Mouse (Mus musculus) kidney, embryonic 14.5 days (tissue): ENCODE data around the gene Lactbl1. TPM values are rescaled to one million over a fixed set of nuclear protein-coding genes. Genes with fewer than 3 reads are reported as not detected.
A peak's percentile ranks its signal among the peaks of the same experiment; 100 is the strongest.

Source experiments
- ATAC-seq: fragments of 200-750 bp; cut with Nextera tagmentation; 2 replicates; pipeline ENCODE4 v1.8.0; 2017; ENCODE audit warnings: moderate number of reproducible peaks, mild to moderate bottlenecking, moderate TSS enrichment, moderate library complexity; ENCODE audit not compliant: low FRiP score, low TSS enrichment
- H3K27ac ChIP-seq: fragments of 300-500 bp; sonication (generic); 2 replicates; pipeline ENCODE4 v1.5.1; 2014; ENCODE audit warnings: low read depth, mild to moderate bottlenecking, low read length, moderate library complexity, mixed read lengths
- H3K27me3 ChIP-seq: fragments of 300-500 bp; sonication (generic); 2 replicates; pipeline ENCODE4 v1.6.1; 2014; ENCODE audit warnings: mild to moderate bottlenecking, low read length; ENCODE audit not compliant: control insufficient read depth, insufficient read depth
- H3K36me3 ChIP-seq: fragments of 300-500 bp; sonication (generic); 2 replicates; pipeline ENCODE4 v1.6.1; 2014; ENCODE audit warnings: low read length, mixed read lengths; ENCODE audit not compliant: control insufficient read depth, insufficient read depth
- H3K4me1 ChIP-seq: fragments of 300-500 bp; sonication (generic); 2 replicates; pipeline ENCODE4 v1.6.1; 2014; ENCODE audit warnings: low read length, mixed read lengths; ENCODE audit not compliant: control insufficient read depth, insufficient read depth
- H3K4me2 ChIP-seq: fragments of 300-500 bp; sonication (generic); replicated peaks from 2 replicates; pipeline ENCODE4 v1.6.1; 2014; ENCODE audit warnings: low read depth, mild to moderate bottlenecking, low read length
- H3K4me3 ChIP-seq: fragments of 300-500 bp; sonication (generic); 2 replicates; pipeline ENCODE4 v1.5.1; 2014; ENCODE audit warnings: mild to moderate bottlenecking, low read length
- H3K9ac ChIP-seq: fragments of 300-500 bp; sonication (generic); 2 replicates; pipeline ENCODE4 v1.6.1; 2014; ENCODE audit warnings: low read depth, mild to moderate bottlenecking, low read length, moderate library complexity
- H3K9me3 ChIP-seq: fragments of 300-500 bp; sonication (generic); 2 replicates; pipeline ENCODE4 v1.6.1; 2016; ENCODE audit warnings: low read length; ENCODE audit not compliant: control insufficient read depth
- WGBS: fragments of 180-500 bp; shearing (Covaris S2); extraction: QIAGEN DNeasy Blood & Tissue Kit; methylation state at CpG from one replicate; pipeline ENCODE4 v1.1.7; 2014; 5-methylcytosine and 5-hydroxymethylcytosine counted together
- microRNA-seq: library from miRNA; unstranded; fragments of <30 nt; microRNA quantifications from one replicate; pipeline ENCODE4, GENCODE M21; 2016
- polyA plus RNA-seq: library from polyadenylated mRNA; unstranded; fragments of >200 nt; fragmentation: Nextera tagmentation; extraction: Ambion mirVana; gene quantifications from 2 replicates; pipeline ENCODE4 v1.2.1, GENCODE M21; 2014

Lactbl1 gene
- polyA plus RNA-seq, 1 experiment from 2014 or later = not detected

- 84% methylated on average over 6 of the region's 6 CpGs for WGBS
- H3K9me3 ChIP-seq = no peaks in the 10 kb centered on the region
- no peaks in the 10 kb centered on the region for H3K36me3 ChIP-seq
- no peaks in the 10 kb centered on the region for H3K27me3 ChIP-seq
- no peak overlapping the region for H3K4me3 ChIP-seq
- peaks cover 20% of the 10 kb centered on the region; the same call in 1 of the 2 replicates for H3K4me1 ChIP-seq
- H3K4me2 ChIP-seq = no peak overlapping the region
- H3K9ac ChIP-seq = no peak overlapping the region
- H3K27ac ChIP-seq = no peak overlapping the region
- 0 out of 2 replicates have a peak, but pooled peaks have one; percentile 11 for ATAC-seq
Observed at GRCm38 (mm10) chr4:136684485-136684884, 62.1 kb downstream of the Lactbl1 start.

GRCm38 (mm10) chr4:136685431-136685869 is 63.0 kb downstream of the Lactbl1 start:
- H3K27me3 ChIP-seq = no peaks in the 10 kb centered on the region
- peak; percentile 82 for ATAC-seq
- H3K4me2 ChIP-seq = no peak overlapping the region
- H3K4me3 ChIP-seq = no peak overlapping the region
- H3K27ac ChIP-seq = no peak overlapping the region
- 11% methylated on average over 10 of the region's 10 CpGs for WGBS
- H3K4me1 ChIP-seq = peaks cover 20% of the 10 kb centered on the region; the same call in 1 of the 2 replicates
- H3K9me3 ChIP-seq = no peaks in the 10 kb centered on the region
- no peak overlapping the region for H3K9ac ChIP-seq
- no peaks in the 10 kb centered on the region; the same call in 1 of the 2 replicates for H3K36me3 ChIP-seq

- ATAC-seq = no peak
- 72% methylated on average over 4 of the region's 4 CpGs for WGBS
- Histone ChIP-seq H3K4me2 (no peak overlapping the region), H3K27me3 (no peaks in the 10 kb centered on the region), H3K27ac (no peak overlapping the region), H3K9me3 (no peaks in the 10 kb centered on the region; the same call in 1 of the 2 replicates), H3K4me3 (no peak overlapping the region), H3K36me3 (peaks cover 10% of the 10 kb centered on the region; the same call in 1 of the 2 replicates), H3K4me1 (peaks cover 16% of the 10 kb centered on the region; the same call in 1 of the 2 replicates), H3K9ac (no peak overlapping the region)
Observed at GRCm38 (mm10) chr4:136688113-136688512, 65.7 kb downstream of the Lactbl1 start.

Small RNA genes within 50 kb of the gene (microRNA-seq; reads per million reads assigned to microRNA genes)
- gene Gm22180 = not detected

Other genes with a start within 250 kb of the Lactbl1 start
- 0.47 and 0.60 TPM in 2 replicates for gene Htr1d, start 199.1 kb upstream of the Lactbl1 start, polyA plus RNA-seq
- 0.16 and 0.54 TPM in 2 replicates for gene 6030445D17Rik, start 160.4 kb upstream of the Lactbl1 start, polyA plus RNA-seq
- 140 and 144 TPM in 2 replicates for gene Luzp1, start 152.9 kb upstream of the Lactbl1 start, polyA plus RNA-seq
- gene Kdm1a, start 19.9 kb upstream of the Lactbl1 start, polyA plus RNA-seq = 60.9 and 69.9 TPM in 2 replicates
- not detected in 2 replicates for gene Tex46, start 12.2 kb upstream of the Lactbl1 start, polyA plus RNA-seq
- gene Ephb2, start 213.4 kb downstream of the Lactbl1 start, polyA plus RNA-seq = 6.4 and 9.1 TPM in 2 replicates